Mouse (Mus musculus) hindbrain, embryonic 14.5 days (tissue): ENCODE data around the gene Armh3. TPM values are rescaled to one million over a fixed set of nuclear protein-coding genes. Genes with fewer than 3 reads are reported as not detected.

Source experiments
- ATAC-seq: fragments of 200-750 bp; cut with Nextera tagmentation; 2 replicates; pipeline ENCODE4 v1.8.0; 2017; ENCODE audit warnings: moderate number of reproducible peaks, mild to moderate bottlenecking, moderate TSS enrichment, moderate library complexity; ENCODE audit not compliant: low FRiP score
- DNase-seq: peaks from one replicate; pipeline ENCODE4 v3.0.0-alpha.2; 2015; ENCODE audit warnings: low spot score
- H3K27ac ChIP-seq: fragments of 300-500 bp; sonication (generic); 2 replicates; pipeline ENCODE4 v1.5.1; 2014; ENCODE audit warnings: mild to moderate bottlenecking, moderate library complexity
- H3K27me3 ChIP-seq: fragments of 300-500 bp; sonication (generic); 2 replicates; pipeline ENCODE4 v1.6.1; 2014; ENCODE audit warnings: mild to moderate bottlenecking, low read length, mixed read lengths; ENCODE audit not compliant: control insufficient read depth, insufficient read depth
- H3K36me3 ChIP-seq: fragments of 300-500 bp; sonication (generic); replicated peaks from 2 replicates; pipeline ENCODE4 v1.6.1; 2014; ENCODE audit not compliant: control insufficient read depth, insufficient read depth
- H3K4me1 ChIP-seq: fragments of 300-500 bp; sonication (generic); replicated peaks from 2 replicates; pipeline ENCODE4 v1.6.1; 2014; ENCODE audit warnings: antibody characterized with exemption, low read length, mixed read lengths; ENCODE audit not compliant: control insufficient read depth, insufficient read depth
- H3K4me2 ChIP-seq: fragments of 300-500 bp; sonication (generic); replicated peaks from 2 replicates; pipeline ENCODE4 v1.6.1; 2014; ENCODE audit warnings: mild to moderate bottlenecking, moderate library complexity
- H3K4me3 ChIP-seq: fragments of 300-500 bp; sonication (generic); replicated peaks from 2 replicates; pipeline ENCODE4 v1.5.1; 2014; ENCODE audit warnings: mild to moderate bottlenecking, low read length
- H3K9ac ChIP-seq: fragments of 300-500 bp; sonication (generic); 2 replicates; pipeline ENCODE4 v1.6.1; 2014
- H3K9me3 ChIP-seq: fragments of 300-500 bp; sonication (generic); 2 replicates; pipeline ENCODE4 v1.6.1; 2016; ENCODE audit warnings: low read length; ENCODE audit not compliant: control insufficient read depth
- WGBS: fragments of 180-500 bp; shearing (Covaris S2); extraction: QIAGEN DNeasy Blood & Tissue Kit; methylation state at CpG from one replicate; pipeline ENCODE4 v1.1.7; 2014; 5-methylcytosine and 5-hydroxymethylcytosine counted together
- polyA plus RNA-seq: library from polyadenylated mRNA; unstranded; fragments of >200 nt; fragmentation: Nextera tagmentation; extraction: Ambion mirVana; gene quantifications from 2 replicates; pipeline ENCODE4 v1.2.1, GENCODE M21; 2014

The Armh3 gene
- polyA plus RNA-seq, 1 experiment from 2014 or later: 18.7 TPM

GRCm38 (mm10) chr19:45847733-45848093 is 150.6 kb downstream of the Armh3 start:
- WGBS: 88% methylated on average over 4 of the region's 4 CpGs
- Histone ChIP-seq H3K9me3 (no peaks in the 10 kb centered on the region), H3K27me3 (no peaks in the 10 kb centered on the region), H3K4me3 (no peak overlapping the region), H3K4me2 (no peak overlapping the region), H3K9ac (no peak overlapping the region), H3K36me3 (no peaks in the 10 kb centered on the region), H3K27ac (no peak overlapping the region), H3K4me1 (no peaks in the 10 kb centered on the region; the same call in 1 of the 2 replicates)
- DNase-seq: no peak
- no peak for ATAC-seq

GRCm38 (mm10) chr19:45847016-45847732 is 151.1 kb downstream of the Armh3 start:
- H3K9me3 ChIP-seq: no peaks in the 10 kb centered on the region
- H3K4me1 ChIP-seq: no peaks in the 10 kb centered on the region; the same call in 1 of the 2 replicates
- 90% methylated on average over 3 of the region's 3 CpGs for WGBS
- H3K27ac ChIP-seq: no peak overlapping the region
- ATAC-seq (no peak), DNase-seq (no peak)
- no peak overlapping the region for H3K4me3 ChIP-seq
- H3K4me2 ChIP-seq: no peak overlapping the region
- H3K36me3 ChIP-seq: no peaks in the 10 kb centered on the region
- no peaks in the 10 kb centered on the region for H3K27me3 ChIP-seq
- H3K9ac ChIP-seq: no peak overlapping the region

GRCm38 (mm10) chr19:45844209-45844608 is 154.1 kb downstream of the Armh3 start:
- H3K4me1 ChIP-seq: no peaks in the 10 kb centered on the region; the same call in 1 of the 2 replicates
- no peak for ATAC-seq
- H3K4me3 ChIP-seq: no peak overlapping the region
- H3K27me3 ChIP-seq: no peaks in the 10 kb centered on the region
- H3K36me3 ChIP-seq: no peaks in the 10 kb centered on the region
- no peak overlapping the region for H3K9ac ChIP-seq
- no peak for DNase-seq
- H3K9me3 ChIP-seq: no peaks in the 10 kb centered on the region
- 18% methylated on average over 3 of the region's 3 CpGs for WGBS
- H3K4me2 ChIP-seq: no peak overlapping the region
- no peak overlapping the region for H3K27ac ChIP-seq

GRCm38 (mm10) chr19:45843424-45843823 is 154.9 kb downstream of the Armh3 start:
- no peaks in the 10 kb centered on the region for H3K27me3 ChIP-seq
- H3K4me3 ChIP-seq: no peak overlapping the region
- no peak overlapping the region for H3K4me2 ChIP-seq
- ATAC-seq: no peak
- WGBS: 30% methylated on average over 10 of the region's 10 CpGs
- no peak overlapping the region for H3K27ac ChIP-seq
- H3K9me3 ChIP-seq: no peaks in the 10 kb centered on the region
- H3K36me3 ChIP-seq: no peaks in the 10 kb centered on the region
- H3K4me1 ChIP-seq: no peaks in the 10 kb centered on the region; the same call in 1 of the 2 replicates
- DNase-seq: no peak
- no peak overlapping the region; the same call in 1 of the 2 replicates for H3K9ac ChIP-seq

- Histone ChIP-seq H3K9ac (no peak overlapping the region), H3K4me1 (no peaks in the 10 kb centered on the region), H3K4me2 (no peak overlapping the region), H3K4me3 (no peak overlapping the region), H3K27me3 (no peaks in the 10 kb centered on the region), H3K36me3 (no peaks in the 10 kb centered on the region), H3K9me3 (no peaks in the 10 kb centered on the region), H3K27ac (no peak overlapping the region)
- WGBS: 68% methylated on average over 12 of the region's 12 CpGs
- ATAC-seq (no peak), DNase-seq (no peak)
Observed at GRCm38 (mm10) chr19:45837050-45837994, 161.0 kb downstream of the Armh3 start.

- no peaks in the 10 kb centered on the region for H3K4me1 ChIP-seq
- H3K9ac ChIP-seq: no peak overlapping the region
- no peak overlapping the region for H3K4me2 ChIP-seq
- H3K27me3 ChIP-seq: no peaks in the 10 kb centered on the region
- no peak for ATAC-seq
- 74% methylated on average over 10 of the region's 10 CpGs for WGBS
- no peaks in the 10 kb centered on the region for H3K9me3 ChIP-seq
- DNase-seq: no peak
- H3K4me3 ChIP-seq: no peak overlapping the region
- no peak overlapping the region for H3K27ac ChIP-seq
- H3K36me3 ChIP-seq: no peaks in the 10 kb centered on the region
Observed at GRCm38 (mm10) chr19:45835490-45835889, 162.8 kb downstream of the Armh3 start.

- no peak overlapping the region for H3K4me3 ChIP-seq
- no peaks in the 10 kb centered on the region for H3K9me3 ChIP-seq
- no peak overlapping the region for H3K4me2 ChIP-seq
- H3K27me3 ChIP-seq: no peaks in the 10 kb centered on the region
- H3K4me1 ChIP-seq: no peaks in the 10 kb centered on the region
- ATAC-seq (no peak), DNase-seq (no peak)
- H3K9ac ChIP-seq: no peak overlapping the region
- WGBS: 88% methylated on average over 10 of the region's 10 CpGs
- H3K27ac ChIP-seq: no peak overlapping the region
- H3K36me3 ChIP-seq: no peaks in the 10 kb centered on the region
Observed at GRCm38 (mm10) chr19:45833665-45834064, 164.6 kb downstream of the Armh3 start.

GRCm38 (mm10) chr19:45830679-45831078 is 167.6 kb downstream of the Armh3 start:
- no peak for ATAC-seq

GRCm38 (mm10) chr19:45827736-45828135 is 170.6 kb downstream of the Armh3 start:
- no peak for ATAC-seq
- H3K4me2 ChIP-seq: no peak overlapping the region
- no peak for DNase-seq
- H3K4me3 ChIP-seq: no peak overlapping the region
- no peaks in the 10 kb centered on the region for H3K9me3 ChIP-seq
- no peaks in the 10 kb centered on the region for H3K4me1 ChIP-seq
- H3K9ac ChIP-seq: no peak overlapping the region
- no peaks in the 10 kb centered on the region for H3K36me3 ChIP-seq
- 93% methylated on average over 3 of the region's 3 CpGs for WGBS
- H3K27ac ChIP-seq: no peak overlapping the region
- H3K27me3 ChIP-seq: no peaks in the 10 kb centered on the region

More at GRCm38 (mm10) chr19:45830679-45831078, 167.6 kb downstream of the Armh3 start:
- H3K27ac ChIP-seq: no peak overlapping the region
- no peaks in the 10 kb centered on the region for H3K9me3 ChIP-seq
- no peak for DNase-seq
- H3K36me3 ChIP-seq: no peaks in the 10 kb centered on the region
- no peaks in the 10 kb centered on the region for H3K27me3 ChIP-seq
- no peak overlapping the region for H3K4me3 ChIP-seq
- no peaks in the 10 kb centered on the region for H3K4me1 ChIP-seq
- WGBS: 65% methylated on average over 2 of the region's 2 CpGs
- H3K9ac ChIP-seq: no peak overlapping the region
- no peak overlapping the region for H3K4me2 ChIP-seq
